Mouse (Mus musculus) lung, adult 2 months (tissue): ENCODE data around the gene Gpx1. TPM values are rescaled to one million over a fixed set of nuclear protein-coding genes. Genes with fewer than 3 reads are reported as not detected.

Experiments used
- DNase-seq: peaks from one replicate; pipeline ENCODE4 v3.0.0; 2022
- H3K4me1 ChIP-seq: fragments of 200-500 bp; 2 replicates; pipeline ENCODE4 v1.6.1; 2011; ENCODE audit warnings: low read length; ENCODE audit not compliant: control insufficient read depth, insufficient read depth
- H3K4me3 ChIP-seq: fragments of 200-500 bp; replicated peaks from 2 replicates; pipeline ENCODE3; 2011; ENCODE audit warnings: low read depth, mild to moderate bottlenecking, control low read depth, low read length; ENCODE audit errors: extremely low read depth
- CTCF ChIP-seq: fragments of 200-500 bp; IDR thresholded peaks from 2 replicates; pipeline ENCODE4 v1.5.1; 2011; ENCODE audit warnings: mild to moderate bottlenecking, low read length, control low read depth; ENCODE audit not compliant: insufficient read depth
- POLR2A ChIP-seq: fragments of 200-500 bp; IDR thresholded peaks from 2 replicates; pipeline ENCODE4 v1.6.1; 2011; ENCODE audit warnings: low read depth, mild to moderate bottlenecking, control low read depth, low read length, borderline replicate concordance; ENCODE audit errors: extremely low read depth
- WGBS: fragments of 180-500 bp; shearing (Covaris S2); methylation state at CpG from one replicate; pipeline ENCODE4 v1.1.7; 2018; 5-methylcytosine and 5-hydroxymethylcytosine counted together
- polyA plus RNA-seq: library from polyadenylated mRNA; depleted of rRNA; stranded (reverse); fragments of >200 nt; gene quantifications from 2 replicates; pipeline ENCODE4 v1.2.3, GENCODE M21; 2012; rRNA removed

The Gpx1 gene
- polyA plus RNA-seq, 1 experiment = 1,012 TPM

DNA sequence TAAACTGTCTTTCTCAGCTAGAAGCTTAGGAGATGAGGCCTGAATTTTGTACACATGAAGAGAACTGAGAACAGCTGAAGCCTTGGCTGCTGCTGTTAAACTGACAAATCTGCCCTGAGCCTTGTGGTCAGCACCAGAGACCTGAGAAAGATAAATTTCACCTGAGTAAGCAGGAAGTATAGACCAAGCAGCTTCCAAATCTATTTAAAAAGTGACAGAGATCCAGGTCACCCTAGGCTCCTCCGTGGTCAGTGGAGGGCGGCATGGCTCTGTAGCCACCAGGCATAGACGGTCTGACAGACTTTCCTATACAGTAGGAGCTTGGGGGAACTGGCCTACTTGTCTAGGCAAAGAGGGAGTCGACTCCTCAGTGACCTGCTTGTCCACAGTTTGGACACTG, 48.1 kb downstream of the Gpx1 start:
- TF ChIP-seq POLR2A = no peak
- TF ChIP-seq CTCF = no peak
- no peak for DNase-seq
- no peak overlapping the region for H3K4me3 ChIP-seq
- WGBS = 83% methylated on average over 4 of the region's 4 CpGs
- no peaks in the 10 kb centered on the region for H3K4me1 ChIP-seq

- WGBS = 74% methylated on average over 10 of the region's 10 CpGs
- no peak for DNase-seq
- TF ChIP-seq CTCF (no peak), POLR2A (no peak)
- no peaks in the 10 kb centered on the region for H3K4me1 ChIP-seq
- H3K4me3 ChIP-seq = no peak overlapping the region
These were observed 49.9 kb downstream of the Gpx1 start for GRCm38 (mm10) chr9:108388601-108389000.

GRCm38 (mm10) chr9:108389220-108389619, 50.5 kb downstream of the Gpx1 start:
- 55% methylated on average over 6 of the region's 6 CpGs for WGBS
- no peaks in the 10 kb centered on the region for H3K4me1 ChIP-seq
- DNase-seq = no peak
- TF ChIP-seq CTCF (no peak), POLR2A (no peak)
- no peak overlapping the region for H3K4me3 ChIP-seq

Other genes with a start within 250 kb of the Gpx1 start
- gene Apeh, start 244.3 kb upstream of the Gpx1 start, polyA plus RNA-seq = 64.7 and 74.8 TPM in 2 replicates
- gene Bsn, start 148.5 kb upstream of the Gpx1 start, polyA plus RNA-seq = 0.74 and 0.95 TPM in 2 replicates
- gene Dag1, start 74.9 kb upstream of the Gpx1 start, polyA plus RNA-seq = 125 and 170 TPM in 2 replicates
- gene Nicn1, start 48.5 kb upstream of the Gpx1 start, polyA plus RNA-seq = 15.1 and 21.4 TPM in 2 replicates
- 7.0 and 13.3 TPM in 2 replicates for gene Amt, start 42.0 kb upstream of the Gpx1 start, polyA plus RNA-seq
- 167 and 313 TPM in 2 replicates for gene Rhoa, start 32.8 kb upstream of the Gpx1 start, polyA plus RNA-seq
- 64.1 and 75.8 TPM in 2 replicates for gene Tcta, start 32.7 kb upstream of the Gpx1 start, polyA plus RNA-seq
- 59.4 and 75.6 TPM in 2 replicates for gene Usp4, start 8.9 kb downstream of the Gpx1 start, polyA plus RNA-seq
- 0.58 and 0.66 TPM in 2 replicates for gene 1700102P08Rik, start 53.9 kb downstream of the Gpx1 start, polyA plus RNA-seq
- not detected in 2 replicates for gene Ccdc36, start 89.6 kb downstream of the Gpx1 start, polyA plus RNA-seq
- gene BC048562, start 97.6 kb downstream of the Gpx1 start, polyA plus RNA-seq = not detected in 2 replicates
- gene Ccdc71, start 121.6 kb downstream of the Gpx1 start, polyA plus RNA-seq = 26.8 and 27.2 TPM in 2 replicates
- gene Klhdc8b, start 122.7 kb downstream of the Gpx1 start, polyA plus RNA-seq = 108 and 109 TPM in 2 replicates
- gene Lamb2, start 140.8 kb downstream of the Gpx1 start, polyA plus RNA-seq = 189 and 231 TPM in 2 replicates
- gene Usp19, start 151.7 kb downstream of the Gpx1 start, polyA plus RNA-seq = 134 and 161 TPM in 2 replicates
- gene Qars, start 168.8 kb downstream of the Gpx1 start, polyA plus RNA-seq = 140 and 204 TPM in 2 replicates
- 64.4 and 76.6 TPM in 2 replicates for gene Qrich1, start 177.9 kb downstream of the Gpx1 start, polyA plus RNA-seq
- 63.3 and 66.6 TPM in 2 replicates for gene Impdh2, start 221.4 kb downstream of the Gpx1 start, polyA plus RNA-seq
- 45.5 and 46.3 TPM in 2 replicates for gene Ndufaf3, start 228.5 kb downstream of the Gpx1 start, polyA plus RNA-seq
- gene Dalrd3, start 231.0 kb downstream of the Gpx1 start, polyA plus RNA-seq = 183 and 199 TPM in 2 replicates
- gene Wdr6, start 239.8 kb downstream of the Gpx1 start, polyA plus RNA-seq = 58.7 and 67.6 TPM in 2 replicates